Mouse (Mus musculus): ENCODE measurements around the gene Prkag1. TPM values are rescaled to one million over a fixed set of nuclear protein-coding genes. Genes with fewer than 3 reads are reported as not detected.
A peak's percentile ranks its signal among the peaks of the same experiment; 100 is the strongest.

Gene Prkag1
- polyA plus RNA-seq (2016; fragmentation: Nextera tagmentation; extraction: Ambion mirVana) = 81.4 and 88.4 TPM in 2 replicates

DNA sequence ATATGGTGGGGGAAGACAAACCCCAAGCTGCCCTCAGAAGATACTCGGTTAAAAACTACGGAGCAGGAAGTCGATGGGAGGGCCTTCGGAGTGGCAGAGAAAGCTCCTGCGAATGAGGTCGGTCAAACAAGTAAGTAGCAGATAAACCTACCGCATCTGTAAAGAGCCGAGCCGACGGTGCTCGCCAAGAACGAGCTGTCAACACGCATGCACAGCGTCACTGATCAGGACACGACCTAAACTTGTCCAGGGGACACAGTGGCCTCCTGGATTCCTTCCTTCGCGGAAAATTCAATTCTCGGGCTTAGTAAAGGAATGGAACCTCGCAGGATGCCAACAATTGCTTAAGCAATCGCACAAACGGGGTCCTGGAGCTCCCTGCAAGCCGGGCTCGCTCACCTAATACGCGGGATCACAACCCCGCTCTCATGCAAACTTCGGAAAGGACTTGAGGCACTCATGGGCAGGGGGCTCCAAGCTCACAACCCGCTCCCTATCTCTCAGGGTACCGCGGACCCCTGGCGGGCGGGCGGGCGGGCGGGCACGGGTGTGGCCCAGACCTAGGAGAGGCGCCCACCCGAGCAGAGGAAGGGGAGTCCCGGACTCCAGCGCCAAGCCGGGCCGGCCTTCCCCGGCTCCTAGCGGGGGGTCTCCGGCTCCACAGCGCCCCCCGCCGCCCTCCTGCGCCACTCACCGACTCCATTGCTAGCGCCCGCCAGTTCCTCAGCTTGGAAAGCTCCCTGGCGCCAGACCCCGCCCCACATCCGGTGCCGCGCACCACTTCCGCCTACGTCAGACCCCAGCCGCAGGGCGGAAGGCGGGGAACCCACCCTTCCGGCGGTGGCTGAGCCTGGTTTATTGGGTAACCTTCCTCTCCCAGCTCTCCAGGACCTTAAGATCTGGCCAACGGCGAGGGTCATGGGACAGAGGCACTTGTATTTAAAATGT lies at the start of gene Prkag1:
Gene Prkag1 (minus strand): TSS at position 786 of the 948 bp plus-strand sequence.
- H3K9ac ChIP-seq (replicated peaks) = peak within 1 kb of the TSS; percentile 75
- H3K36me3 ChIP-seq = peaks cover 50% of the 10 kb centered on the region
- peak within 1 kb of the TSS; percentile 70 for H3K4me3 ChIP-seq (replicated peaks)
- ATAC-seq (ENCODE audit: insufficient number of reproducible peaks, insufficient read depth, low FRiP score, low TSS enrichment, low read depth) = peak; percentile 86
- no peaks in the 10 kb centered on the region for H3K27me3 ChIP-seq
- H3K4me2 ChIP-seq = peak within 1 kb of the TSS; percentile 63
- peak within 1 kb of the TSS; percentile 92 for H3K27ac ChIP-seq
- under 1% methylated on average over 62 of the region's 66 CpGs for WGBS
- no peaks in the 10 kb centered on the region for H3K9me3 ChIP-seq
- peaks cover 10% of the 10 kb centered on the region for H3K4me1 ChIP-seq (replicated peaks)

DNA sequence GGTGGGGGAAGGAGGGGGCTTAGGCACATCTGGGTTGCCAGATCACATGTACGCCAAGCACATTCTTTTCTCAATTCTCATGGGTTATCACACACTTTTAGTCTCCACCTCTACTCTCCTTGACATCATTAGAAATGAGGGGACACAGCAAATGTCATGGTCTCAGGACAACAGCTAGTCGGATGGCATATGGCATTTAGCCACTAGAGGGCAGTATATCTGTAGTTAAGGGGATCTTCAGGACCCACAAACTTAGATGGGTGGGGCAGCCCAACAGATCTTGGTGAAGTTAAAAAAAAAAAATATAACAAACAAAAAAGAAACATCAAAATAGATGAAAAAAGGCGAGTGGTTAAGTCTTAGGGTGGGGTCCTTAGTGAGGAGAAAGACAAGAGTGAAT lies 46.0 kb upstream of the Prkag1 start:
- no peak overlapping the region for H3K9ac ChIP-seq (replicated peaks)
- H3K36me3 ChIP-seq = peaks cover 3% of the 10 kb centered on the region; the same call in 1 of the 2 replicates
- H3K4me1 ChIP-seq (replicated peaks) = peaks cover 20% of the 10 kb centered on the region
- no peak overlapping the region for H3K4me2 ChIP-seq
- no peak overlapping the region for H3K27ac ChIP-seq
- WGBS = 17% methylated on average over 3 of the region's 3 CpGs
- no peaks in the 10 kb centered on the region for H3K9me3 ChIP-seq
- no peak for ATAC-seq (ENCODE audit: insufficient number of reproducible peaks, insufficient read depth, low FRiP score, low TSS enrichment, low read depth)
- no peak overlapping the region for H3K4me3 ChIP-seq (replicated peaks)
- H3K27me3 ChIP-seq = no peaks in the 10 kb centered on the region

DNA sequence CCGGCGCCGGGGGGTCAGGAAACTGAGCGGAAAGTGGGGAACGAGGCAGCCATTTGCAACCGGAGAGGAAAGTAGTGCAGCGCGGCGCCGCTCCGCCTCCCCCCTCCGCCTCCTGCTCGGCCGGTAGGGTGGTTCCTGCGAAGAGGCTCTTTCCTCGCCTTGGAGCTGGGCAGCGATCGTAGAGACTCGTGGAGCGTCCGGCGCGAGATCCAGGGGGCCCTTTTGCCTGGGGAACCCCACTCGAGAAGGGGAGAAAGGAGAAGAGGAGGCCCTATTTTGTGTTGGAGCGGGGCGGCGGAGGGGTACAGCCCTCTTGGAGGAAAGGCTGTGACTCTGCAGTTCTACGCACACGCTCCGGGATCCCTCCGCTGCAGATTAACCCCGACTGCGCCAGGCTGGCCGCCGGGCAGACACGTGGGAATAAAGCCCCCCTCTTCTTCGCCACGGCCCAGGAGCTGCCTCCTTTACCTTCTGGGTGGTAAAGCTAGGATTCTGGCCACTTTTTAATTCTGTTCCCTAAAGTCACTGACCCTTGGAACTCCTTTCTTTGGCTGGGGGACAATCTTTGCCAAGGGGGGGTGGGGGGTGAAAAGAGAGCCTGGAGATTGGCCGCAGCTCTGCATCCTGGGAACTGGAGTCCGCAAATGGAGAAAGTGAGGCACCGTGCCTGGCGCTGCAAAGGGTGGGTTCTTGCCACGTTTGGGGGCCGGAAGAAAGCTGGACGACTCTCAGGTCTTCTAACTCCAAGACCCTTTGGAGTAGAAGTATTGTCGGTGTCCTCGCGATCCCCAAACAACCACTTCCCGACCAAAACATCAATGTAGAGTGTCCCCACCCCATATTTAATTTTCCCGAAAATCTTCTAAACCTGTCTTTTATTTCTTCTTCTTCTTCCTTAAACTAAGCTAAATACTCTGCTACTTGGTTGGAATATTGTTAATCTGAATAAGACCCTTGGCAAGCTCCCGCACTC lies 40.9 kb upstream of the Prkag1 start:
- Histone ChIP-seq H3K9ac (replicated peaks) (peak overlapping the region; percentile 98), H3K4me2 (peak overlapping the region; percentile 99), H3K27me3 (no peaks in the 10 kb centered on the region), H3K9me3 (no peaks in the 10 kb centered on the region), H3K27ac (peak overlapping the region; percentile 99), H3K4me1 (replicated peaks) (peaks cover 33% of the 10 kb centered on the region), H3K36me3 (no peaks in the 10 kb centered on the region), H3K4me3 (replicated peaks) (peak overlapping the region; percentile 95)
- peak; percentile 75 for ATAC-seq (ENCODE audit: insufficient number of reproducible peaks, insufficient read depth, low FRiP score, low TSS enrichment, low read depth)
- WGBS = 2% methylated on average over 44 of the region's 51 CpGs

DNA sequence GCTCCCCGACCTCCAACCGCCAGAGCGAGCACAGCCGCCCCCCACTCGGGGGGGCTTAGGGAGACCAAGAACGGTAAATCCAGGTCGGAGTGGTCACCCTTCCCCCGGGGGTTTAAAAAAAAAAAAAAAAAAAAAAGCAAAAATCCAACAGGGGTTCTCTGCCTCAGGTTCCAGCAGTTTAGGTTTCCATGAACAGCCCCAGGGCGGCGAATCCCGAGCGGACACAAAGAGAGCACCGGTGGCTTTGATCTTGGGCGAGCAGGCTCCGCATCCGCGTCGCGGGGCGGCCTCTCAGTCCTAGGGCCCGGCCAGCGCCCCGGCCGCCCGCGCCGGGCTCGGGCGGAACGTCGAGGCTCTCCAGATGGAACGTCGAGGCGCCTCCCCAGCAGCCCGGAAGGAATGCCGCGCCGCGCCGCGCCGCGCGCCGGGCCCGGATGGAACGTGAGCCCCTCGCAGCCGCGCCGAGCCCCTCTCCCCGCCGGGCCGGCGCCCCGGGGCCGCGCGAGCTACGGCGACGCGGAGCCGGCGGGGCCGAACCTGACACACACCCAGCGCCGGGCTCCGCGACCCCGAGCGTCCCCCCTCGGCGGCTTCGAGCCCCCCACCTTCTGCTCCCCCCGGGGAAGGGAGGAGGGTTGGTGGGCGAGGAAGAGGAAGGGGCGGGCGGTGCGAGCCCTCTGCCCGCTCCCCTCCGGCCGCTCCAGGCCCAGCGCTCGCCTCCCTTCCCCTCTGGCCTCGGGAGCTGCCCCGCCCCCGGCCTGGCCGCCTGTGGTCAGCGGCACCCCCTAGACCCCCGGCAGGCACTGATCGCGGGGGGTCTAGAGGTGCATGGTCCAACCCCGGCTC lies 40.0 kb upstream of the Prkag1 start, which contains the start of gene Kmt2d:
Gene Kmt2d (minus strand): TSS at position 135 of the 846 bp plus-strand sequence.
- peak; percentile 11; the same call in 1 of the 2 replicates for ATAC-seq (ENCODE audit: insufficient number of reproducible peaks, insufficient read depth, low FRiP score, low TSS enrichment, low read depth)
- peaks cover 33% of the 10 kb centered on the region for H3K4me1 ChIP-seq (replicated peaks)
- under 1% methylated on average over 79 of the region's 94 CpGs for WGBS

DNA sequence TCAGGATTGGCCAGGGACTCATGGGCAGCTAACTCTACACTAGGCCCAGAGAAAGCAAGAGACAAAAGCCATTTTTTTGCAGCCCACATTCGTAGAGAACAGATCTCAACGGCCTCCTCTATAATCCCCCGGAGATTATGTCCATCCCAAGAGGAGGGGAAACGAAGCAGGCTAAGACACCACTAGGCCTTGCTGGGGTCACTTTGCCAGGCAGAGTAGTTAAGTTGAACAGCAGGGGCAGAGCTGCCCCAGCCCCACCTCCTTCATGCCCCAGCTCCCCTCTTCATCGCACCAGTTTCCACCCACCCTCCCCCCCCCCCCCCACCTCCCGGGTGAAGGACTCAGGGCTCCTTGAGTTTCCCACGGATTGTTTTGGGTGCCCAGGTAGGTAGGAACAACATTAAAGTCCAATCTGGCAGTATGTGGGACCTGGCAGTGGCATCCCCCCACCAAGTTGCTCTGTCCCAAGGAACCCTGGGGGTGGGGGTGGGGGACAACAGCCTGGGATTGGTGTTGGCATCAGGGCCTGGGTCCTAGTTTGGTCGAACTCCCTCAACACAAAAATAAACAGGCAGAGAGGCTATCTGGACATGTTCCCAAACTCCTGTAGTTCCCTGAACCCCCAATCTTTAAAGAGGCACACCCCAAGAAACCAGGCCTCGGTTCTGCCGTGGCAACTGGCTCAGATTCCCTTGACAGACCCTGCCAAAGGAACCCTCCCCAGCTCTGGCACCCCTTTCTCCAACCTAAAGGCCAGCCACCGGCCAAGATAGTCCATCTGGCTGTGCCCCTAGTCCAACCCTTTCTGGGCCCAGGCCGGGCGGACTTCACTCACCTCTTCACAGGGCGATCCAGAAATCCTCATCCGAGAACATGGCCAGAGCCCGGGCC lies 39.1 kb upstream of the Prkag1 start:
- WGBS = under 1% methylated on average over 15 of the region's 16 CpGs

More for the DNA sequence above, 40.0 kb upstream of the Prkag1 start, which contains the start of gene Kmt2d:
- Histone ChIP-seq H3K27ac (peak within 1 kb of the TSS; percentile 99), H3K27me3 (no peaks in the 10 kb centered on the region), H3K9me3 (no peaks in the 10 kb centered on the region), H3K9ac (replicated peaks) (peak within 1 kb of the TSS; percentile 98), H3K4me2 (peak within 1 kb of the TSS; percentile 99), H3K36me3 (peaks cover 6% of the 10 kb centered on the region), H3K4me3 (replicated peaks) (peak within 1 kb of the TSS; percentile 95)

DNA sequence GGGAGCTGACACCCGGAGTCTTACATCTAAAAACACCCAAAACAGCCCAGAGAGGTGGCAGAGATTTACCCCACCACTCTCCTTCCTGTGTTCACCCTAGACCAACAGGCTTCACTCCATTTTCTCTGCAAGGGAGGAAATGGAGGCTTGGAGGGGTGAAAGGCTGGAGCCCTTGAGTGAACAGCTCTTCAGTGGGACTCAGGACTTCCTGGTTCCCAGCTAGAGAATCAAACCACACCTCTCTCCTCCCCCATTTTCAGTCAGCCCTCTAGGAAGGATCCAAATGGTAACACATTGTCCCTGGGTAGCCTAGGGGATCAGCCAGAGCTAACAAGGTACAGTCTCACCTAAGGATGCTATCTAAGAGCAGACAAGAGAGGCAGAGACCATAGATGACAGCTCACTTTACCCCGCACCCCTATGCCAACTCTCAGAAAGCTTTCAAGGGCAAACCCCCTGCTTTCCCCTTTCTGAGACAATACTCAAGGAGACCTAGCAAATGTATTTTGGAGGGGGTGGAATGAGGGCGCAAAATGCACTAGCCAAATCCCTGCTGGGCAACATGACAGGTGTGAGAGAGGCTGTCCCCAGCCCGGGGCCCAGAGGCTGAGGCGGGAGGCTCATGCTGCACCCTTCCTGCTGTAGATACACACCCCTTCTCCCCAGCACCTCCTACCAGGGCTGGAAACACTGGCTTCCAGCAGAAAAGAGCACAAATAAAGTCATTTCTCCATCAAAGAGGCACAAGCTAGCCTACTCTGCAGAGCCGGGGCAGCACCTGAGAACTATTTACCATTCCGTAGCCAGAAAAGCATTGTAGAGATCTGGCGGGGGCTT lies 38.2 kb upstream of the Prkag1 start:
- peak overlapping the region; percentile 98 for H3K9ac ChIP-seq (replicated peaks)
- H3K27ac ChIP-seq = peak overlapping the region; percentile 99; the same call in 1 of the 2 replicates

More for the DNA sequence above, 39.1 kb upstream of the Prkag1 start:
- no peak for ATAC-seq (ENCODE audit: insufficient number of reproducible peaks, insufficient read depth, low FRiP score, low TSS enrichment, low read depth)
- H3K4me2 ChIP-seq = peak overlapping the region; percentile 99
- no peaks in the 10 kb centered on the region for H3K27me3 ChIP-seq
- H3K4me1 ChIP-seq (replicated peaks) = peaks cover 33% of the 10 kb centered on the region
- H3K9ac ChIP-seq (replicated peaks) = peak overlapping the region; percentile 98
- H3K4me3 ChIP-seq (replicated peaks) = peak overlapping the region; percentile 95
- peak overlapping the region; percentile 99; the same call in 1 of the 2 replicates for H3K27ac ChIP-seq
- H3K9me3 ChIP-seq = no peaks in the 10 kb centered on the region
- H3K36me3 ChIP-seq = peaks cover 14% of the 10 kb centered on the region

DNA sequence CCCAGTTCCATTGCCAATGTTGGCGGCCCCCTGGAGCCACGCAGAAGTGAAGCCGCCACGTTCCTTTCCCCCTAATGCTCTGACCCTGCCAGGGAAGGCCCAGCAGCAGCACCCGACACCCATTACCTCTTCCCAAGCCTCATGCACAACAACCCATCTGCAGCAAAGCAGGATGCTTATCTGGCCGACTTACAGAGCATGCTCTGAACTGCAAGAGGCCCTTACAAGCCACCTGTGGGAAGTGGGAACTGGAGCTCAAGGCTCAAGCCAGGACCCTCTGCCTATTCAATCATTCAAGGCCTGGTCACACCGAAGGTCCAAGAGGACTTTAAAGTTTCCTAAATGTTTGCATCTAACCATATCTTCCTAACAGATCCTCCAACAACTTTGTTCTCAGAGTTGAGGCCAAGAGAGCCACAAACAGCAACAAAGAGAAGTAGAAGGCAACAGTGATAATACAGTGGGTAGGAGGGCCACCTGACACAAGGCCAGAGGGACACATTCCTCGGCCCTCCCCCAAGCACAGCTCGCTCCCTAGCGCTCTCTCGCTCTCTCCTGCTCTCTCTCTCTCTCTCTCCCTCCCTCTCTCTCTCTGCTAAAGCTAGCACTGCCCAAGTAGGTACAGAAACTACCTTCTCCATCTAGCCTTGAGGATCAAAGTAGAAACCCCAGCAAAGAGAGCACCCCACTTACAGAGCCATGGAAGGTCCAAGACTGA lies 37.2 kb upstream of the Prkag1 start:
- Histone ChIP-seq H3K36me3 (peaks cover 33% of the 10 kb centered on the region), H3K27me3 (no peaks in the 10 kb centered on the region), H3K4me2 (peak overlapping the region; percentile 99), H3K4me1 (replicated peaks) (peaks cover 33% of the 10 kb centered on the region), H3K27ac (peak overlapping the region; percentile 7; the same call in 1 of the 2 replicates), H3K4me3 (replicated peaks) (peak overlapping the region; percentile 95), H3K9ac (replicated peaks) (peak overlapping the region; percentile 98), H3K9me3 (no peaks in the 10 kb centered on the region)
- 35% methylated on average over 11 of the region's 11 CpGs for WGBS
- no peak for ATAC-seq (ENCODE audit: insufficient number of reproducible peaks, insufficient read depth, low FRiP score, low TSS enrichment, low read depth)

More for the DNA sequence above, 38.2 kb upstream of the Prkag1 start:
- H3K4me1 ChIP-seq (replicated peaks) = peaks cover 33% of the 10 kb centered on the region
- no peaks in the 10 kb centered on the region for H3K9me3 ChIP-seq
- peak overlapping the region; percentile 95 for H3K4me3 ChIP-seq (replicated peaks)
- H3K36me3 ChIP-seq = peaks cover 23% of the 10 kb centered on the region
- H3K4me2 ChIP-seq = peak overlapping the region; percentile 99
- H3K27me3 ChIP-seq = no peaks in the 10 kb centered on the region
- ATAC-seq (ENCODE audit: insufficient number of reproducible peaks, insufficient read depth, low FRiP score, low TSS enrichment, low read depth) = no peak
- 13% methylated on average over 8 of the region's 8 CpGs for WGBS

DNA sequence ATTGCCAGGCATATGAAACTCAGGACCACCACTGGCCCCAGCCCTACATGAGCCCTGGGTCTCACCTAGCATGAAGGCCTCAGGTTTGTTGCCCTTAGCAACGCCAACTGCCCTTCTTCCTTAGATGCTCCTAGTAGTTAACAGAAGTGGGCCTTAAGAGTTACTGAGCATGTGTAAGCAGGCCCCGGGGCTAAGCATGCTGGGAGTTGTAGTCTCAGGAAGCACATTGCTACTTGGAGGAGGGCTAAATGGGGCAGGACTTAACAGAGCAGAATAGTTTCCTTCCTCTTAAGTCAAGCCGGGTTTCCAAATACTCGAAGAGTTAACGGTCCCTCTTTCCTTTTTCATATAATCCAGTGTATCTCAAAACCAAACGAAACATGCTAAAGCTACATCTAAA lies 36.0 kb upstream of the Prkag1 start:
- ATAC-seq (ENCODE audit: insufficient number of reproducible peaks, insufficient read depth, low FRiP score, low TSS enrichment, low read depth) = no peak
- Histone ChIP-seq H3K4me1 (replicated peaks) (peaks cover 26% of the 10 kb centered on the region), H3K36me3 (peaks cover 45% of the 10 kb centered on the region), H3K27me3 (no peaks in the 10 kb centered on the region), H3K9ac (replicated peaks) (0 out of 2 replicates have a peak overlapping the region, but pooled peaks have one; percentile 98), H3K9me3 (no peaks in the 10 kb centered on the region), H3K4me2 (peak overlapping the region; percentile 99), H3K27ac (0 out of 2 replicates have a peak overlapping the region, but pooled peaks have one; percentile 18), H3K4me3 (replicated peaks) (peak overlapping the region; percentile 95; the same call in 1 of the 2 replicates)
- 70% methylated on average over 6 of the region's 6 CpGs for WGBS

Measured in limb, embryonic 12.5 days (tissue).